Comparison of ENCODE assay signal across 8 mouse cellular contexts in the genomic region with DNA sequence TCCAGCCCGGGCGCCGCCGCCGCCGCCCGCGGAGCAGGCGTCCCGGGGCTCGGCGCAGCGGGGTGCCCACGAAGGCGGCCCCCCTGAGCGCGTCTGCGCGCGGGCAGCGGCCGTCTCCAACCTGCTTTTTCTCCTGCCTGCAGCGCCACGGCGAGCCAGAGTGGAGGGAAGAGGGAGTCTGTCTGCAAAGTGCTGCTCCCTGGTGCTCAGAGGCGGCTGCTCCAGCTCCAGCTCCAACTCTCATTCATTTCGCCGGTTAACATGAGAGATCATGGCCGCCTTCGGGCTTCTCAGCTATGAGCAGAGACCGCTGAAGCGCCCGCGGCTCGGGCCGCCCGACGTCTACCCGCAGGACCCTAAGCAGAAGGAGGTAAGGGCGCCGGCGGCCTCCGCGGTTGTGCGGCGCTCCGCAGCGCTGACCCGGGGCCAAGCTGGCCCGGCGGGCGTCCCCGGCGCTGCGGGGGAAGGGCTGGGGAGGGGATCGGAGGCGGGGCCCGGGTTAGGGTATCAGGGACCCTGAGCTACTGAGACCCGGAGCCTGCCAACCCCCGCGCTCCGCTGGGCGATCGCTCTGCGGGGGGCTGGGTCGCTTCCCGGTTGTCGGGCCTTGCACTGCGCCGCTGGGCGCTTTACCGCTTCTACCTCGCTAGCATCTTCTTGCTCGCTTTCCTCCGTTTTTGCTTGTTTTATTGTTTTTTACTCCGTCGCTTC. TPM values are rescaled to one million over a fixed set of nuclear protein-coding genes. Genes with fewer than 3 reads are reported as not detected.
A peak's percentile ranks its signal among the peaks of the same experiment; 100 is the strongest.
DNase-seq lines count a peak whose midpoint lies in the region; ATAC-seq and TF ChIP-seq lines count a peak whose summit lies in the region.

No protein-coding gene starts in this region.

- H3K4me1 ChIP-seq in ES-Bruce4 (ENCODE audit: control insufficient read depth, insufficient read depth, low read length): peaks cover 3% of the 10 kb centered on the region
- H3K4me1 ChIP-seq in forebrain, embryonic 15.5 days: peaks cover 15% of the 10 kb centered on the region
- no peaks in the 10 kb centered on the region for H3K4me1 ChIP-seq in lung, embryonic 14.5 days (ENCODE audit: insufficient read depth)

- no peaks in the 10 kb centered on the region for H3K9me3 ChIP-seq in ES-Bruce4 (replicated peaks; ENCODE audit: control insufficient read depth, insufficient read depth, low read length, poor library complexity, severe bottlenecking)
- H3K9me3 ChIP-seq in forebrain, embryonic 15.5 days: no peaks in the 10 kb centered on the region
- H3K9me3 ChIP-seq in lung, embryonic 14.5 days (ENCODE audit: low read depth, low read length): no peaks in the 10 kb centered on the region

- ATAC-seq in forebrain, embryonic 15.5 days (replicated peaks): peak; percentile 93
- peak; percentile 86 for ATAC-seq in lung, embryonic 14.5 days (ENCODE audit: insufficient read depth)

- H3K27me3 ChIP-seq in ES-Bruce4 (ENCODE audit: control insufficient read depth, insufficient read depth, low read length, poor library complexity, severe bottlenecking): peaks cover 9% of the 10 kb centered on the region
- H3K27me3 ChIP-seq in forebrain, embryonic 15.5 days: no peaks in the 10 kb centered on the region
- peaks cover 33% of the 10 kb centered on the region for H3K27me3 ChIP-seq in lung, embryonic 14.5 days (ENCODE audit: insufficient read depth, low read length)

- WGBS in forebrain, embryonic 15.5 days: under 1% methylated on average over 72 of the region's 77 CpGs
- WGBS in lung, embryonic 14.5 days: under 1% methylated on average over 68 of the region's 77 CpGs

- TF ChIP-seq CTCF in ES-Bruce4 (IDR thresholded peaks at IDR 0.05; ENCODE audit: low read depth, low read length): peak; percentile 17
- TF ChIP-seq CTCF in lung, embryonic 14.5 days (IDR thresholded peaks at IDR 0.05; ENCODE audit: low read depth): peak; percentile 56

- H3K4me2 ChIP-seq in forebrain, embryonic 15.5 days (replicated peaks): peak overlapping the region; percentile 91
- peak overlapping the region; percentile 95 for H3K4me2 ChIP-seq in lung, embryonic 14.5 days

- no peak overlapping the region for H3K27ac ChIP-seq in ES-Bruce4 (ENCODE audit: insufficient read depth, low read length)
- H3K27ac ChIP-seq in forebrain, embryonic 15.5 days (replicated peaks): peak overlapping the region; percentile 98
- H3K27ac ChIP-seq in lung, embryonic 14.5 days (ENCODE audit: low read depth): peak overlapping the region; percentile 89

- TF ChIP-seq EP300 in ES-Bruce4 (IDR thresholded peaks at IDR 0.05; ENCODE audit: insufficient read depth, low read depth, low read length): no peak

- DNase-seq in cerebellum, adult 11-12 months: peak; percentile 75
- peak; percentile 33 for DNase-seq in heart, postnatal 25 days (ENCODE audit: low spot score)
- peak; percentile 39 for DNase-seq in layer of hippocampus, adult 9-10 months (ENCODE audit: low spot score)
- DNase-seq in lung, embryonic 14.5 days: peak; percentile 85
- DNase-seq in ovary, postnatal 14 days (ENCODE audit: low spot score): peak; percentile 67
- peak; percentile 75 for DNase-seq in thymus, postnatal 25 days

- no peak for TF ChIP-seq POLR2A in ES-Bruce4 (IDR thresholded peaks at IDR 0.05; ENCODE audit: insufficient read depth, low read length)

- H3K4me3 ChIP-seq in ES-Bruce4 (ENCODE audit: low read depth, low read length): peak overlapping the region; percentile 62
- H3K4me3 ChIP-seq in forebrain, embryonic 15.5 days: peak overlapping the region; percentile 90
- peak overlapping the region; percentile 70 for H3K4me3 ChIP-seq in lung, embryonic 14.5 days (ENCODE audit: low read depth, low read length)

- intact Hi-C loops in heart, postnatal 25 days (cut with DNase I): no loop called here

- H3K9ac ChIP-seq in ES-Bruce4 (ENCODE audit: low read depth, poor library complexity, severe bottlenecking): peak overlapping the region; percentile 69
- H3K9ac ChIP-seq in forebrain, embryonic 15.5 days (replicated peaks): peak overlapping the region; percentile 80
- H3K9ac ChIP-seq in lung, embryonic 14.5 days: peak overlapping the region; percentile 64

- no peaks in the 10 kb centered on the region for H3K36me3 ChIP-seq in ES-Bruce4 (ENCODE audit: control insufficient read depth, insufficient read depth, low read length, poor library complexity, severe bottlenecking)
- H3K36me3 ChIP-seq in forebrain, embryonic 15.5 days: no peaks in the 10 kb centered on the region
- H3K36me3 ChIP-seq in lung, embryonic 14.5 days (ENCODE audit: insufficient read depth): no peaks in the 10 kb centered on the region

RNA-seq across cellular contexts. Expression of gene Med12l, which starts 1.3 kb away (rescaled TPM):
- 10.3 and 11.7 TPM in 2 replicates for polyA plus RNA-seq in ES-Bruce4 (2011; ENCODE audit: insufficient read depth, insufficient read length, low read depth, missing spikeins)
- 3.3 and 3.5 TPM in 2 replicates for polyA plus RNA-seq in forebrain, embryonic 15.5 days (2015; fragmentation: Nextera tagmentation; extraction: Ambion mirVana)
- total RNA-seq in heart, postnatal 25 days (2021): 1 to 10 TPM; 8.1 to 9.0 TPM
- polyA plus RNA-seq in lung, embryonic 14.5 days (2014; fragmentation: Nextera tagmentation; extraction: Ambion mirVana): 2.8 TPM in 2 replicates

Comparison
In these comparisons a context has a peak if more than half of its experiments do, and no peak if none do; other contexts are left out.
1. DNase-seq: peak in every context shown above with its lines; median percentile 85 in lung, embryonic 14.5 days; 75 in cerebellum, adult 11-12 months; 75 in thymus, postnatal 25 days; 67 in ovary, postnatal 14 days; 39 in layer of hippocampus, adult 9-10 months; 33 in heart, postnatal 25 days.